Mouse (Mus musculus) urinary bladder, postnatal 36 days (tissue): Measurements from ENCODE around the gene Bst2.
A peak's percentile ranks its signal among the peaks of the same experiment; 100 is the strongest.
"Not testable (repeated sequence)": the region's sequence is repeated elsewhere in the genome, so short reads cannot be mapped to it uniquely, and the experiment has no call there.

ENCODE experiments used
- DNase-seq, 2 experiments: peaks; one replicate each; pipeline ENCODE4 v3.0.0; 2022; ENCODE audit warnings: low spot score in 2 of 2, mixed read lengths in 1 of 2

Bst2 gene

DNA sequence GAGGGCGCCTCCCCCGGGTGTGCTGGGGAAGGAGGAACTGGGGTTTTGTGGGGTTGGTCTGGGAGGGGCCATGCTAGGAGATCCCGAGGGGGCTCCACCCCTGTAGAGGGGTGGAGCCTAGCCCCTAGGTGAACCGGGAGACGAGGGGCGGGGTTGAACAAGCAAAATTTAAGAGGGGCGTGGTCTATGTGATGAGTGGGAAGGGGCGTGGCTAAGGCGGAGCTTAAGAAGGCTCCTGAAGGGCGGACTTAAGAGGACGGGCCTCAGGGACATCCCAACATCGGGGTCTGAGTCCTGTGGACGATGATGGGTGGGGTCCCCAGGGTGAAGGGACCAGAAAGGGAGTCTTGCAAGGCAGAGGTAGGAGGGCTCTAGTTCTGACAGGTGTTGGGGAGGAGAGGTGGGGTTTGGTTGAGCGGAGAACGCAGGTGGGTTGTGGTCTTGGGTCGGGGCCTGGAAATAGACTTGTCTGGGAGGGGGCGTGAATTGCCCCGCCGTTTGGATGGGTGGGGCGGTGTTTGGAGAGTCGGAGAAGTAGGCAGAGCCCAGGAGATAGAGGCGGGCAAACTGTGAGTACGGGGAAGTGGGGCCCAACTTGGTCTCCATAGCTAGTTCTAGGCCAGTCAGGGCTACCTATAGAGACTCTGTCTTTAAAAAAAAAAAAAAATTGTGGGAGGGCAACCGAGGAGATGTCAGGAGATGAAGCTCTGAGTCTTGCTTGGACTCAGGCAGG is 21.9 kb upstream of the Bst2 start:
- DNase-seq = peak; percentile 66 to 78

DNA sequence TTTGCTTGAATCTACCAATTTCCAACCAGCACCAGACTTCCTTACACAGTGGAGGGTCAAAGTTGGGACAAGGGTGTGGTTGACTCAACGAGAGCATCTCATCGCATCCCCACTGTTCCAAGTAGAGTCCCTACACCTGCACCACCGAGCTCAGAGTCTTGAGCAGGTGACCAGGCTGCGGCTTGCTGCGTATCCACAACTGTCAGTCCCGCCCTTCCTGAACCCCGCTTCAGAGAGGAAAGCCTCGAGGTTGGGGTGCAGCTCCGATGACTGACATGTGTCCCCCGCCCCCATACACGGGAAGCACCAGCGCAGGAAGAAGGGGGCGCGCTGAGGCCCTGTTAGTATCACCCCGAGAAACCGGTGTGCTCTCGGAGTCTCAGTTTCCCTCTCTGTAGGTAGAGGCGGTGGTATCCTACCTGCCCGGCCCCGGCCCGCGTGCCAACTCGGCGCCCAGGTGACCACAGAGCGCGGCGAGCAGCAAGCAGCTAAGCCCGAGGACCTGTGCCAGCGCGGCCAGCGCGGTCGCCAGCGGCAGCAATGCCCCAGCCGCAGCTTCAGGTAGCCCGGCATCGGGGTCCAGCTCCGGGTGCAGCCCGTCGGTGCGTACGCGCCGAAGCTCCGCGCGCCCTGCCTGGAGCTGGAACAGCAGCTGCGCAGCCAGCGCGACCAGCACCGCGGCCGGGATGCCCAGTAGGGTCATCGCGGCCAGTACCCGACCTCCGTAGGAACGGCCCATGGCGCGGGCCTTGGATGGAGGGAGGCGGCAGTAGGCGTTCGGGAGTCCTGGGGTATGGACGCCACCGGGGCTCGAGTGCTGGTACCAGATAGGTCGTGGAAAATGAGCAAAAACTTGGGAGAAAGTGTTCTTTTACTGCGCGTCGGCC is 21.1 kb upstream of the Bst2 start, which contains the start of gene Tmem221:
Gene Tmem221, minus strand, starts transcription at position 801 of the 887 bp plus-strand sequence.
- no peak for DNase-seq

DNA sequence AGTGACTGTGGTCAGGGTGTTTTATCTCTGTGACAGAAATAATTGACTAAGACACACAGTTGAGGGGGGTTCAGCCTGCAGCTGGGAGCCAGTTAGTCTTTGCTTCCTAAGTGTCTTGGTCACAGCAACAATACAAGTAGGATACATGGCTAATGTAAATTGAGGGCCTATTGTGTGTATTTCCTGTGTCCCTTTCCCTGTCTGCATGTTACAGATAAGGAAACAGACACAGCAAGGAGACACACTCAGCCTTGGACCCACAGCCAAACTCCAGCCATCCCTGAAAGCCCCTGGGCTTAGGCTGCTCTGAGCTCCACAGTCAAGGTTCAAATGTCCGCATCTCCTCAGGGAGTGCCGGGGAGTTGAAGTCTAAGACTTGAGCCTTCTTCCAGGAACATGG is 17.4 kb upstream of the Bst2 start:
- DNase-seq = no peak

DNA sequence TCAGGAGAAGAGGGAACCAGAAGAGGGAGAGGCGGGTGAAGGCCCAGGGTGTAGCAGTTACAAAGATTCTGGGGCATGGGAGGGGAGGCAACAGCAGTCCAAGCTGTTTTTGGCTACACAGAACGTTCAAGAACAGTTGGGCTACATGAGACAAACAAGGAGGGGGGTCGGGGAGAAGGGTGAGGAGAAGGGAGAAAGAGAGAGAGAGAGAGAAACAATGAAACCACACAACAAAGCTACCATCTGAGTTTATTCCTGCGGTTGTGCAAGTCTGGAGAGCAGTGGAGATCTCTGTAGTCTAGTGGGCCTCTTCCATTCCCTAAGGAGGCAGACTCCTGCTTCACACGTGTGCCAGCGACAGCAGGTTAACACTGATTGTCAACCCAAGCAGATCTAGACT is 16.7 kb upstream of the Bst2 start:
- DNase-seq = no peak

DNA sequence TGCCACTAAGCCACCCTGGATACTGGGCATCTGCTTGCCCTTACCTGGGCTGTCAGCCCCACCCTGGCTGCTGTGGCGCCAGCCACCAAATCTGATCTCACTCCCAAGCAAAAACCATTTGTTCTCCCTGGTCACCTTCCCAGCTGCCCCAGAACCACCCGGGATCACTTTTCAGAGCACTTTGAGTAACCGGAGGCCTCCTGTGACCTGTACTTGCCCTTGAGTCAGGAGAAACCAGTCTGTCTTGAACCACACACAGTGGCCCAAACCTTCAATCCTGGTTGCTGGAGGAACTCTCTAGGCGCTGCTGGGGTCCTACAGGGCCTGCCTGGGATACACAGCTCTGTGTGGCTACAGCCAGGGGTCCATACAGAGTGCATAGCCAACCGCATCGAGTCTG is 15.5 kb upstream of the Bst2 start:
- DNase-seq = no peak

DNA sequence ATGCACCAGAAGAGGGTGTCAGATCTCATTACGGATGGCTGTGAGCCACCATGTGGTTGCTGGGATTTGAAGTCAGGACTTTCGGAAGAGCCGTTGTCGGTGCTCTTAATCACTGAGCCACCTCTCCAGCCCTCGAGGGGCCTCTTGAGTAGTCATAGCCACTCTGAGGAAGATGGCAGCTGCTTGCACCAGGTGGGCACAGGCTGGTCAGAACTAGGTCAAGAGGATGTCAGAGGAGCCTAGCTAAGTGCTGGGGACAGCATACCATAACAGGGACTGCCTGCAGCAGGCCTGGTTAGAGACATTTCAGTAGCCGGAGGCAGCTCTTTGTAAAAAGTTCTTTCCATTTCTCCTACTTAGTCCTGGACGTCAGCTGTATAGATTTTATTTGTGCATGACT is 13.5 kb upstream of the Bst2 start:
- DNase-seq = no peak

DNA sequence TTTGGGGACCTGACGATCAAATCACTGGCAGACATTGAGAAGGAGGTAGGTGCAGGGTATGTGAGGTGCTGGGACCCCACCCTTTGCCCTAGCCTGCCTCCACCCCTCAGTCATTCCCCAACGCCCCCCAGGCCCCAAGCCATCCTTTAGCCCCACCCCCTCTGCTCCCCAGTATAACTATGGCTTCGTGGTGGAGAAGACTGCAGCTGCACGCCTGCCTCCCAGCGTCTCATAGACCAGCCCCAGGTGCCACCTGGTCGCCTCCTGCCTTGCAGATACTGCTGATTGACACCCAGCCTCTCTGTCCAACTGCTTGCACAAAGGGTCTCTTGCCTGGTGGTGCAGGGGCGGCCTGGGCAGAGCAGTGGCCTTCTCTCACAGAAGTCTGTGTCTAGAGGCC is 10.3 kb upstream of the Bst2 start:
- no peak for DNase-seq

DNA sequence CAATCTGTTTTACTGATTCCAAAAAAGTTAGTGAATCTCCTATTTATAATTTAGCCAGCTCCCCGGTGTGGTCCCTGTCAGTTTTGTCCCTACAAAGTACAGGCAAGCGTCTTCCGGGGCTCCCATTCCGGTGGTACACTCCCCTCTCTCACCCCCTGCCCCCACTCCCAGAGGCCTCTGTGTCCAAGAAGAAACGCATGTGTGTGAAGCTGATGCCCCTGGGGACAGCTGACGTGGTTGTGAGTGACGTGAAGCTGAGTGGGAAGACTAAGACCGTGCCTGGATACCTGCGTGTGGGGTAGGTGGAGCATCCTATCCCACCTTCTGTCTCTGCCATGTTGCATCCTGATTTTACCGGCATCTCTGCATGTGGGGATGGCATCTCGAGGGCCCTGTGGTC is 7.8 kb upstream of the Bst2 start:
- DNase-seq = no peak

DNA sequence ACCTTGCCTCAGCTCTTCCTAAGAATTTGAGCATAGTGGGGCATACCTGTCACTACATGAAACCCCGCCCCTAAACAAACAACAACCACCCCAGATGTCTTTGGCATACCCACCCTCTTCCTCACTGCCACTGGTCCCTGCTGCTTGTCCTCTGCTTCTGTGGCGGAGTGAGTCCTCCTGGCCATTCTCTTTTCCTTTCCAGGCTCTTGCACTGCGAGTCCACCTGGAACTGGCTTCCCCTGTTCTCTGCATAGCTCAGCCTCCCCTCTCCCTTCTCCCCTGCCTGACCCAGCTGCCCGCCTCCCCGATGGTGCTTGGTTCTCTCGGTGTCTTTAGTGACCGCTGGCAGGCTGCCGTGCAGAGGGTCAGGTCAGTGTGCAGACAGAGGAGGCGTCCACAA is 6.5 kb upstream of the Bst2 start:
- DNase-seq = no peak

DNA sequence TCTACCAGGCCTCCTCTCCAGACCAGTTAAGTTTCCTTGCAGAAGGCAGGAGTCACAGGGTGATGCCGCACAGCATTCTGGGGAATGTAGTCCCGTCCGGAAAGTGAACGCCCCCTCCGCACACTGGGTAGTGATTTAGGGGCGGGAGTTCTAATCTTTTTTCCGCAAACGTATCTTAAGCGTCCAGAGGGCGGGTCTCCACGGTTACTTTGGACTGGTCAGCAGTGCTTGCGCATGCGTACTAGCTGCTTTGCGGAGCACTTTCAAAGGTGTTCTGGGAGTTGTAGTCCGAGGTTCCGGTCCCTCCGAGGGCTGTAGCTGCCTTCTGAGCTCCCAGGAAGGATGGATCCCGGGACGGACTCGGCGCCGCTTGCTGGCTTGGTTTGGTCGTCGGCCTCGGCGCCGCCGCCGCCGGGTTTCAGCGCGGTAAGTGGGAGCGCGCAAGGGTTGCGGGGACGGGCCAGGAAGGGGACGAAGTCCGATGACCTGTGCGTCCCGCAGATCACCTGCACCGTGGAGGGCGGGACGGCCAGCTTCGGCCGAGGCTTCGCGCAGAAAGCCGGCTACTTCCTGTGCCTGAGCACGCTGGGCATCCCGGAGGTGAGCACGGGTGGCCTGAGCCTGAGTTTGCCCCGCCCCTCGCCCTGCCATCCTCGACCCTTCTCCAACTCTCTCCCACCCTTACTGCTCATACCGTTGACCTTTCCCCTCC is 5.5 kb upstream of the Bst2 start, which contains the start of gene Mvb12a:
Gene Mvb12a, plus strand, starts transcription at position 291 of the 712 bp plus-strand sequence.
- DNase-seq = peak; percentile 90 to 97

DNA sequence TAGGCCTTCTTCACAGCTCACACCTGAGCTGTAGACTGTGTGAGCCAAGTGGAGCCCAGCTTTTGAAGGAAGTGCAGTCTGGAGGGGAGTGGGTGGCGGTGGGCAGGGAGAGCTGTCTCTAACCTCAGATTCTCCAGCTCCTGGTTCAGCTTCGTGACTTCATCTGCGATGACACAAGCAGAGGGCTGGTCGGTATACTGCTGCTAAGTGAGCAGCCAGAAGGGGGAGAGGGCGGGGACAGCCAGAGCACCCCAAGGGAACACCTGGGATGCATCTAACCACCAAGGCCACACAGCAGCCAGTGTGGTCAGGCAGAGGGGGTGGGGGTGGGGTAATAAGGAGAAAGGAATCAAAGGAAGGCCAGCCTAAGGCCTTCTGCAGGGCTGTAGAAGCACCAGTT is 1.6 kb downstream of the Bst2 start:
- DNase-seq = no peak

DNA sequence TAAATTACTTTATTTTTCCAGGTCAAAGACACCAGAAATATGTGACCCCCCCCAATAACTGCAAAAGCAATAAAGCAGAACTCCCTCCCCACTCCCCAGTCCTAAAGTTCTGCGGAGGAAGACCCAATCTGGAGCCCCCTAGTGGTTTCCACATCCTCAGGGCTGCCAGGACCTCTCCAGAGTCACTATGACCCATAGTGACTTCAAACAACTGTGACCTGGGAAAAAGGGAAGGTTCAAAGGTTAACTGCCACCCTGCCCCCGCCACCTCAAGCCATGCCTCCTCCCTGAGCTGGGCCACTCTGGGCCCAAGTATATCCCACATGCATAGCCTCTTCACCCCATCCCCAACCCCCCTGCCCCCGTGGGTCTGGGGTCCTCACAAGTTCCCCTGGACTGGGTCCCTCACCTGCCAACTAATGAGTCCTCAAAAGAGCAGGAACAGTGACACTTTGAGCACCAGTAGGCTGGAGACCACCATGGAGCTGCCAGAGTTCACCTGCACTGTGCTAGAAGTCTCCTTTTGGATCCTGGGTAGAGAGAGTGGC is 2.9 kb downstream of the Bst2 start:
- DNase-seq = no peak

DNA sequence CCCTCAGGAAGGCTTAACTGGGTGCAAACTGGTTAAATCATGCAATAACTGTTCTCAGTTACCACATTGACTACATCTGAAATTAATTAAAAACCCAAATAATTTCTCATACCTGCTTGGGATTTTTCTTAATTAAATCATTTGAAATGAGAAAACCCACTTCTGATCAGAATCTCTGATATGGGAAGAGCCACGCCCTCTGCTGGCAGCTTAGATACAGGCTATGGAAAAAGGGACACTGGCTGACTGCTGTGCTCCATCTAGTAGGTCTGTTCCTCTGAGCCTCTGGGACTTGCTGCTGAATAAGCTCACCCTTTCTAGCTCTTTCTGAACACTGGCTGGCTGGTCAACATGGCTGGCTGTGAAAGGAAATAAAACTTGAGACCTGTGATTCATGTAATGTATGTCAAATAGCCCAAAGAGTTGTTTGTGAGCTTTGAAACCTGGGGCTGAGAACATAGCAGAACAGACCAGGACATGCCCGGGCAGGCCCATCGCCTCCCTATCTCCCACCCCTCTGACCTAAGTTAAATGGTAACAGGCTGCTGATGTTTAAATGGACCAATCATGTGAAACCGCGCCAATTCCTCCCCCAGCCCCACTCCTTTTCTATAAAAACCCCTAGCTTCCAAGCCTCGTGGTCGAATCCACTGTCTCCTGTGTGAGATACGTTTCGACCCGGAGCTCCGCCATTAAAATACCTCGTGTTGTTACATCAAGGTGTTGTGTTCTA is 6.4 kb downstream of the Bst2 start:
- not testable (repeated sequence) for DNase-seq

DNA sequence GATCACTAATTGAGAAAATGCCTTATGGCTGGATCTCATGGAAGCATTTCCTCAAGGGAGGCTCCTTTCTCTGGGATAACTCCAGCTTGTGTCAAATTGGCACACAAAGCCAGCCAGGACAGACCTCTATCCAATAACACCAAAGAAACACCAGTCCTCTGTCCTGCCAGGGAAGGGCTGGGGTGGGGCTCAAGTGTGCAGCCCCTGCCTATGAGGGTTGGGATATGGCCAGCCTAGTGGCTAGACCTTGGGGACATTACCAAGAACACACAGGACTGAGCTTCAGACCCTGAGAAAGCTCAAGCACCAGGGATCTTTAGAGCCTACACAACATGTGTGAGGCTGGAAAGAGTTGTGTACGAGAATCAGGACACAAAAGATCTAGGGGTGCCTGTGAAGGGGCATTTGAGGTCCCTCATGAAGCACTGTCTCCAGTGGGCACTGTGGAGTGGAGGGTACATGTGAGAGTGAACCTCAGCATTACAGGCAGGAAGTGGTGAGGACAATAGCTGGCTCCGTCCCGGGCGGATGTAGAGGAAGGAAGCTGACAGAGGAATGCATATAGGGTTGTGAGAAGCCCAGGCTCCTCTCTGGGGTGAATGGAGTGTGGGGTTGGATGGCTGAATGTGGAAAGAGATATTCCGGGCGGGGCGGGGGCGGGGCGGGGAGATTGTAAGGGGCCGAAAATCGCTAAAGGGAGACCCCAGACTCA is 8.7 kb downstream of the Bst2 start:
- no peak for DNase-seq

DNA sequence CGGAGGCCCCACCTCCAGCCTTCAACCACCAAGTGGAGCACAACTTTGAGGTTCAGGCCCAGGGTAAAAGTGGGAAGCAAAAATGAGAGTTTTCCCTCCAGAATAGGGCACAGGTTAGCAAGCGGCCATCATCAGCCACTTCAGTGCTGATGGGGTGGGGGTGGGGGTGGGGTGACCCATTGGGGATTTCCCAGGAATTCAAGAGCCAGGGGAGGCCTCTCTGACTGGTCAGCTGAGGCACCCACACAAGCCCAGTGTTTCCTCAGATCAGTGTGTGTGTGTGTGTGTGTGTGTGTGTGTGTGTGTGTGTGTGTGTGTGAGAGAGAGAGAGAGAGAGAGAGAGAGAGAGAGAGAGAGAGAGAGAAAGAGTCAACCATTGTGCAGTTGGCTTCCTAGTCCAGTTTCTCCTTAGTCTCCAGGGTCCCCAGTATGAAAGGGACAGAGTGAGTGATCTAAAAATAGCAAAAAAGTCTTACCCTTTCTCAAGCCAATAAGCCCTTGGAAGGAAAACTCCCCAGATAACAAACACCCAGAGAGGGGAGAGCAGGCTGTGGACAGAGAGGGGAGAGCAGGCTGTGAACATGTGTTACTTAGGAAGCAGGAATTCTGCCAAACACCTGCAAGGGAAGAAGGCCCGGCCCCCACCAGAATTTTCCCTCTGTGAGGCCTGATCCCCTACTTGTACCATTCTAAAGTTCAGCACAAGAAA is 9.9 kb downstream of the Bst2 start:
- DNase-seq = no peak

DNA sequence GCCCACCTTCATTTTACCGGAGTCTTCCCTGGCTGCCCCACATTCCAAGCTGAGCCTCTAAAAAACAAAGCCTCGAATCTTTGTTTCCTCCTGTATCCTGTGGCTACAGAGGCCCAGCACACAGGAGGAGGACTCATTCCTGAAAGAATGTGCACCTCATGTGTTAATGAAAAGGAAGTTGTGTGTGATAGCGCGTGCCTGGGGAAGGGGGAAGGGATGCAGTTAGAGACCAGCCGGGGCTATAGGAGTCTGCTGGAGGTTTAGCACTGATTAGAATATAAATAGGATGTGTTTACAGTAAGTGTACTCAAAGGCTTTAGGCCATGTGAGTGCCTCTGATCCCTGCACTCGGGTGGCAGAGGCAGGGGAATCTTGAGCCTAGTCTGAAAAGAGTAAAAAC is 11.0 kb downstream of the Bst2 start:
- no peak for DNase-seq

DNA sequence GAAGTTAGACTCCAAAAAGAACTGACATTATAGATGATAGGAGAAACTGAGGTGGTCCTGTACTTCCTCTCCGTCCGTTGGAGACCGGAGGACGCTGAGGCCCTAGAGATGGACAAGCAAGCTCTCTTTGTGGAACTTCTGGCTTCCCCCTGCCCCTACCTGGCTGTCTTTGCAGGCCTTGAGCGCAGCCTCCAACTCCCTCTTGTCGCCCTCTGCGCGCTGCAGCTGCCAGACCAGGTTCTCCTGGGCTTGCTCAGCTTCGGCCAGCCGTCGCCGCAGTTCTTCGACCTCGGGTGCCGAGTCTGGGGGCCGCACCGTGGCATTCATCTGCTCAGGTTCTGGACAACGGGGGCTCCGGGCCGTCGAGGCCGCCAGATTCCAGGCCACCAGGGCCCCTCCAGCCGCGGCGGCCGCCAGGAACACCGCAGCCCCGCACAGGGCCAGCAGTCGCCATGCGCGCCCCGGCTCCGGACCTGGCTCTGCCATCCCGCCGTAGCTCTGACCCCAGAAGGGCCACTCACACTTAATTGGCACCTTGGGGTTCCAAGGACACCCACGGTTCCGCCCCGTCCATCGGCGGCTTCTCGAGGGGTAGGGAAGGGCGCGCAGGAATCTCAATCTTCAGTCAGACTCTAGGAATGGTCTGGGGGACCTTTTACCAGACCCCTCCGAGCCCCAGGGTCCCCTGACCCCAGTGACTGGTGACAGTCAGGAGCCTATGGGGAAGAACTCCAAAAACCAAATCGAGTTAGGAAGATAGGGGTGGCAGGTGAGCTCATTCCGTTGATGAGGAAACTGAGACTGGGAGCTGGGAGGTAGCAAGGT is 11.8 kb downstream of the Bst2 start, which contains the start of gene Ccdc194:
Gene Ccdc194, minus strand, starts transcription at position 486 of the 825 bp plus-strand sequence.
- DNase-seq = no peak

DNA sequence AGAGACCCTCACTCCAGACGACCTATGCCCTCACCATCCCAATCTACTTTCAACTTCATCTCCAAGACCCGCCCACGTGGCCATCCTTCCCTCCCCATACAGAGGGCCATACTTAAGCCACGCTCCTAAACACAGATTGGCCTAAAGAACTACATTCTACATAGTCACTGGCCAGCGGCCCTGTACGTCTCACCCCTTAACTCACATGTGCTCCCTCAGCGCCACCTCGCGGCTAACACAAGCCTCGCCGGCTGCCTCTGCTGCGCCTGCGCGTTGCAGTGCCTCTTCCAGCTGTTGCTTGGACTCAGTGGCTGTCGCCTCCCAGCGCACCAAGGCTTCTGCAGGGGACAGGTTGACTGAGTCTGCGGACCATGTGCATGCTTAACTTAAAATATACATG is 15.6 kb downstream of the Bst2 start:
- peak; percentile 92 to 94 for DNase-seq
